Mouse (Mus musculus) frontal cortex, postnatal 14 days (tissue): ENCODE measurements at regions not wholly inside any gene's neighbourhood (a gene's known extent, or its start where the extent isn't known, plus 50 kb on each side); places are given as distances from the start of the nearest gene placed in this dataset.
A peak's percentile ranks its signal among the peaks of the same experiment; 100 is the strongest.
"Not testable (repeated sequence)": the region's sequence is repeated elsewhere in the genome, so short reads cannot be mapped to it uniquely, and the experiment has no call there.

Experiments used
- DNase-seq, 2 experiments: peaks; one replicate each; pipeline ENCODE4 v3.0.0; 2022; ENCODE audit warnings: low spot score in 2 of 2

GRCm38 (mm10) chrX:70606349-70606748, 129.4 kb upstream of the Tmem185a start:
- no peak for DNase-seq

DNA sequence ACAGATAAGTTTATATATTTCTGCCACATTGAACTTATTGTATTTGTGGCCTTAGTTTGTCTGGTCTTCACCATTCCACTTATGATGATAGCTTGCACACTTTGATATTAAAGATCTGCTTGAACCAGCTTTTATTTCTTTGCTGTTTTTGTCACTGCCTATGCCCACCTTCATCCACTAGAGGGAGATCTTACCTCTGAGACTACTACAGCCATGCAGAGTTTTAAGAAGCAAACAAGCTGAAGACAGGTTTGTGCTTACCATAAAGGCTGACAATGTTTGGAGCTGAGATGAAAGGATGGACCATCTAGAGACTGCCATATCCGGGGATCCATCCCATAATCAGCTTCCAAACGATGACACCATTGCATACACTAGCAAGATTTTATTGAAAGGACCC, 105.4 kb upstream of the Tmem185a start:
- peak in 1 of 2 experiments; percentile 39 for DNase-seq

DNA sequence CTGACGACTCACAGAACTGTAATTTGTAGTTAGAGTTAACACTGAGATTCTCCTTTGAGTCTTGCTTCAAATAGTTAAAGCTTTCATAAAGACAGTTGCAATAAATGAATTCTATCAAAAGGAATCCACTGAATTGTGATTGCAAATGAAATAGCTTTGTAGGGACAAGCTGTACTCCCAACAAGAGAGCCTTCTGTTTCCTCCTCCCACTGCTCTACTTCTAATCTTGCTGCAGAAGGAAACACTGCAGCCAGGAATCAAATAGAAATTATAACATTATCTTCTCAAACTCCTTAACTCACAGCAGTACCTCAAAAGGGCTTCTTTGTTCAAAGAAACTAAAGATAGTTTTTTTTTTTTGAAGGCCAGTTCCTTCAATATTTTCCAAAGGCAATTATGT, 103.2 kb upstream of the Tmem185a start:
- no peak for DNase-seq

DNA sequence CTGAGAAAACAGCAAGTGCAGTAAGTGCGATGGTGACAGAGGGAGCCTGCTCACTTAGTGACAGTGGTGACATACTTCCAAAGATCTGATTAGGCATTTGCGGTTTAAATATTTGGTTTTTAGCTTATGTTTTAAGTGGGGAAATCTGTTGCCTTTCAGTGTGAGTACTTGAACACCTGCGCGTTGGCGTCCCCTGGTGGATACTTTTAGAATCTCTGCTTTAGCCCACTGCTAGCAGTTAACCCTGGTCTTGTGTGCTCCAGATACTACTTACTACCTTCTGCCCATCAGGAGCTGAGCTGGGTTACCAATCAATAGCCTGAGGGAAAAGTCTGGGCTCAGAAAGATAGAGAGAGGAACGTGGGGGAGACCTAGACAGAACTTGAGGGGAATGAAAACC, 97.3 kb upstream of the Tmem185a start:
- not testable (repeated sequence) for DNase-seq

- DNase-seq, result not testable (repeated sequence)
Measured at GRCm38 (mm10) chrX:70570586-70570985, 93.6 kb upstream of the Tmem185a start.

DNA sequence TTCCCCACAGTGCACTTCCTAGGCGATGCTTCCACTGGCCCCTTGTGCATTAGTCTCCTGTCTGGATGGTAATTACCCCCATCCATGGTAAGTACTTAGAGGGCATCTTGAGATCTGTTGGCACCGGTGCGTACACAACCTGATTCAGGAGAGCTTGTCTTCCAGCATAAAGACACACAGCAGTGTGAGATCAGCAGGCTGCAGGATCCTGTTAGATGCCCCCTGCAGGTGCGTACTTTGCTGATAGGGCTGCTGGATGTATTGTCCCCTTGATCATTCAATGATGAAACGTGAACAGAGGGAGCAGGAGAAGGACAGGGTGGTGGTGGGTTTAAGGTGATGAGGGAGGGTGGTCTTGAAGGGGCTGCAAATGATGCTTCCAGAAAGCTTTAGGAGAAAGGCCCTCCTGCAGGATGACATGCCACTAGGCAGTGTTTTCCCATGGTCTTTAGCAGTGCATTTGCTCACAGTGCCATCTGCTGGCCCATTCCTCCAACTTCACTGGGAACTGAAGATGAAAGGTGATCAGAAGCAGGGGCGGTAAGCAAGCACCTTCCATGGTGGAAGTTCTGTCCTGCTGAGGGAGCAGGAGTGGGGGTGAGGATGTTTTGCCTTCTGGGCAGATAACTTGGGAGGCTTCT, 92.5 kb upstream of the Tmem185a start:
- not testable (repeated sequence) for DNase-seq
